Mouse (Mus musculus): ENCODE results near the gene Gch1. TPM values are rescaled to one million over a fixed set of nuclear protein-coding genes. Genes with fewer than 3 reads are reported as not detected.

The Gch1 gene
- polyA plus RNA-seq, 1 experiment: 2.4 TPM

DNA sequence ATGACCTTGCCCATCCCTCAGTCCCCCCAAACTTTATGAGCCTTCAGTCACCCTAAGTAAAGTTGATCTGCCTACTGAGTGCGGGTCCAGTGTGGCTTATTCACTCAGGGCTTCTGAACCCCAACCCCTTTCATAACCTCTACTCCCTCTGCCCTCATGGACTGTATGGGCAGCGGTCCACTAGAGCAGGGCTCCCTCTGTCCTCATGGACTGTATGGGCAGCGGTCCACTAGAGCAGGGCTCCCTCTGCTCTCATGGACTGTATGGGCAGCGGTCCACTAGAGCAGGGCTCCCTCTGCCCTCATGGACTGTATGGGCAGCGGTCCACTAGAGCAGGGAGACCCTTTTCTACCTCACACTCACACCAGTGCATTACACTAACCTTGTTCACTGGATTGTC is 13.0 kb downstream of the Gch1 start:
- TF ChIP-seq GATA1 (IDR thresholded peaks at IDR 0.05; ENCODE audit: low read length) (no peak), TAL1 (IDR thresholded peaks at IDR 0.05; ENCODE audit: low read length) (no peak)
- Histone ChIP-seq H3K4me1 (ENCODE audit: control insufficient read depth) (peaks cover 4% of the 10 kb centered on the region), H3K9me3 (ENCODE audit: control insufficient read depth, low read length) (no peaks in the 10 kb centered on the region), H3K36me3 (ENCODE audit: control insufficient read depth) (no peaks in the 10 kb centered on the region), H3K27me3 (ENCODE audit: control insufficient read depth) (peaks cover 9% of the 10 kb centered on the region), H3K4me3 (replicated peaks) (no peak overlapping the region)

DNA sequence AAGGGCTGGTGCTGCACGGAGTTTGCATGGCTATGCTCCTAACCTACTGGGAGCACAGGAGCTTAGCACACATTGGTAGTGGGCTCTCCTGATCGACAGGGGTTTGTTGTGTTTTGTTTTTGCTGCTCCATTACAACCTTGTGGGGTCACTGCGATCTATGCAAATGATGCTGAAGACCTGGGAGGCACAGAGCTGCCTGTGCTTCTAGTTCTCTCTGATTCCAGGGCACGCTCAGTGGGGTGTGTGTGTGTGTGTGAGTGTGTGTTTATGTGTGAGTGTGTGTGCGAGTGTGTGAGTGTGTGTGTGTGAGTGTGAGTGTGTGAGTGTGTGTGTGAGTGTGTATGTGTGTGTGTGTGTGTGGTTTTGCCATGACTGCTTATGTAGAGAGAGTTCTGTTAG is 14.1 kb downstream of the Gch1 start:
- H3K36me3 ChIP-seq (ENCODE audit: control insufficient read depth): no peaks in the 10 kb centered on the region
- no peak overlapping the region for H3K4me3 ChIP-seq (replicated peaks)
- H3K9me3 ChIP-seq (ENCODE audit: control insufficient read depth, low read length): no peaks in the 10 kb centered on the region
- no peak for TF ChIP-seq GATA1 (IDR thresholded peaks at IDR 0.05; ENCODE audit: low read length)
- TF ChIP-seq TAL1 (IDR thresholded peaks at IDR 0.05; ENCODE audit: low read length): no peak
- H3K4me1 ChIP-seq (ENCODE audit: control insufficient read depth): peaks cover 11% of the 10 kb centered on the region
- H3K27me3 ChIP-seq (ENCODE audit: control insufficient read depth): peaks cover 9% of the 10 kb centered on the region

DNA sequence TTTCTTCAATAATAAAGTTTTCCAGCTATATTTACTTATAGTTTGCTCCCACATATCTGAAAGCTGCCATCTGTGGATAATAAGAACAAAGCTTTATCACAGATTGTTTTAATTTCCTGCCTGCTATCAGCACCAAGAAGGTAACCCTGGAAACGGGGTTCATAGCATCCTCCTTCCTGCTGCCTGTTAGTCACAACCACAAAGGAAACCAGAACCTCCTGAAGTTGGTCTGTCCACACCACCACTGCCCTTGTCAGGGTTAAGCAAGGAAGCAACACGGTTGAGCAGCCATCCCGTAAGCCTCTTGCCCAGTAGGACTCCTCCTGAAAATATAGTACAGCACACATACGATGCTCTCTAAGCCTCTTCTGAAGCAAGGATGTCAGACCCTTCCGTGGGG is 17.1 kb downstream of the Gch1 start:
- peaks cover 17% of the 10 kb centered on the region for H3K4me1 ChIP-seq (ENCODE audit: control insufficient read depth)
- no peaks in the 10 kb centered on the region for H3K36me3 ChIP-seq (ENCODE audit: control insufficient read depth)
- no peak for TF ChIP-seq GATA1 (IDR thresholded peaks at IDR 0.05; ENCODE audit: low read length)
- TF ChIP-seq TAL1 (IDR thresholded peaks at IDR 0.05; ENCODE audit: low read length): no peak
- H3K27me3 ChIP-seq (ENCODE audit: control insufficient read depth): peaks cover 3% of the 10 kb centered on the region; the same call in 1 of the 2 replicates
- H3K9me3 ChIP-seq (ENCODE audit: control insufficient read depth, low read length): no peaks in the 10 kb centered on the region
- H3K4me3 ChIP-seq (replicated peaks): no peak overlapping the region

DNA sequence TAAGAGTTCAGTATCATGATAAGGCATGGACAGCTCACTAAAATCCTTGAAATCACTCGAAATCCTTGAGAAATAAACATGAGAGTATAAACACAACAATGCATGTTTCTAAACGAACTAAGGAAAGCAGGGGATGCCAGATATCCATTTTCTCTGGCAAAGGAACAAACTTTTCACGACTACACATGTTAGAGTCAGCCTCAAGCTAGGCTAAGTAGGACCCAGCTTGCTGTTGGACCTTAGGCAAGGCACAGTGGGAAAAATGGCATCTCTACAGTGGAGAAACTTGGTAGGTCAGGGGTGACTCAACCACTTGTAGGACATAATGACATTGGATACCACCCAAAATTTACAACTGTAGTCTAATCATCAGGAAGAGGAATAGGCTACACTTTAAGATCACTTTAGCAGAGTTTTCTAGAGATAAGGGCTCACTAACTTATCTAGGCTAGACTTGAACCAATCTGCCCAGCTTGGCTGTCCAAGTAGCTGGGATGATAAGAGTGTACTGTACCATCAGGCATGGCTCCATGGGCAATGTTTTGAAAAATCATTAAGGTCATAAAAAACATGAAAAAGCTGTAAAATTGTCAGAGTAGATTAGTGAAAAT is 18.6 kb downstream of the Gch1 start:
- Histone ChIP-seq H3K9me3 (ENCODE audit: control insufficient read depth, low read length) (no peaks in the 10 kb centered on the region), H3K4me1 (ENCODE audit: control insufficient read depth) (peaks cover 17% of the 10 kb centered on the region), H3K4me3 (replicated peaks) (no peak overlapping the region), H3K27me3 (ENCODE audit: control insufficient read depth) (peaks cover 3% of the 10 kb centered on the region; the same call in 1 of the 2 replicates), H3K36me3 (ENCODE audit: control insufficient read depth) (no peaks in the 10 kb centered on the region)
- TF ChIP-seq GATA1 (IDR thresholded peaks at IDR 0.05; ENCODE audit: low read length): no peak
- TF ChIP-seq TAL1 (IDR thresholded peaks at IDR 0.05; ENCODE audit: low read length): no peak

DNA sequence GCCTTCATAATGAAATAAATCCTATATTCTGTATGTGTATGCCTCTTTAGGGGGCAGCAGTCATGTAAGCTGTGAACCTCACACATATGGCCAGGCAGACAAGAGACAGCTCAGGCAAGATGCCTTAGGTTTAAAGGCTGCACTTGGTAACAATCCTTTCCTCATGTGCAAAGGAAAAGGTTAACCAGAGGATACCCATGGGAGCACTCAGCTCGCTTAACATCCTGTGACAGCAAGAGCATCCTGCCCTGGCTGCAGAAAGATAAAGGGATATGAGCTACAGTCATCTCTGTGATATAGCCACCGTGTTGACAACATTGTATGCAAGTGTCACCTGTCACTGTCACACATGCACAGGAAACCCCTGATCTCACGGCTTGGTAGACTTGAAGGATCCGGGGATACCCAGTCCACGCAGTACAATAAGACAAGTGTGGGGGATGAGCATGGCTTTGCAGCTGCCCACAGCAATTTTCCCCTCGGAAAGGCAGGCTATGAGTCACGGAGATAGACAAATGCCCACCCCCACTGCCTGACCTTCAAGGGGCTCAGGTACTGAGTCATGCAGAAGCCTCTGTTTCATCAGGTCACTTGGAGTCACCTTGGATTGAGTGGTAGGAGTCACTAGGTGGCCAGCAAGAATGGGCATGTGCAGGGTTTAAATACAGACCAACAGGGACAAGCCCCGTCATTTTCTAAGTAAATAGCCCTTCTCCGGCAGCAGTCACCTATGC is 19.4 kb downstream of the Gch1 start:
- H3K9me3 ChIP-seq (ENCODE audit: control insufficient read depth, low read length): no peaks in the 10 kb centered on the region
- peaks cover 17% of the 10 kb centered on the region for H3K4me1 ChIP-seq (ENCODE audit: control insufficient read depth)
- H3K36me3 ChIP-seq (ENCODE audit: control insufficient read depth): no peaks in the 10 kb centered on the region
- H3K27me3 ChIP-seq (ENCODE audit: control insufficient read depth): peaks cover 3% of the 10 kb centered on the region; the same call in 1 of the 2 replicates
- H3K4me3 ChIP-seq (replicated peaks): no peak overlapping the region
- TF ChIP-seq TAL1 (IDR thresholded peaks at IDR 0.05; ENCODE audit: low read length) (no peak), GATA1 (IDR thresholded peaks at IDR 0.05; ENCODE audit: low read length) (no peak)

DNA sequence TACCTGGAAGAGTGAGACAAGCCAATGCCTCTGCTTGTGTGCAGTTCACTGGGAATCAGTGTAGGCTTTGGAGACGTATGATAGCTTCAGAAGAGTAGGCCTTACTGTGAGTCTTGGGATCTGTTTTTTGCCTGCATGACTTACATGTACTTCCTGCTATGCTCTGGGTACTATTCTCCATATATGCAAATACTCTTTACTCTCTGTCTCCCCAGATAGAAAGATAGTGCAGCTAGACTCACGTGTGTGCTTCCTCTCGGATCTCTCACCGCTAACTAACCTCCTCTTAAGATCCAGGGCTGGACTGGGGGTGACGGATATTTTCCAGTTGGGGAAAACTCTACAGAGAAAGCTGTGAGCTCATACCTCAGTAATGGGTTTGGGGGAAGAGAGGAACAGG is 23.5 kb downstream of the Gch1 start:
- Histone ChIP-seq H3K4me1 (ENCODE audit: control insufficient read depth) (peaks cover 10% of the 10 kb centered on the region), H3K36me3 (ENCODE audit: control insufficient read depth) (no peaks in the 10 kb centered on the region), H3K4me3 (replicated peaks) (no peak overlapping the region), H3K27me3 (ENCODE audit: control insufficient read depth) (no peaks in the 10 kb centered on the region), H3K9me3 (ENCODE audit: control insufficient read depth, low read length) (no peaks in the 10 kb centered on the region)
- TF ChIP-seq TAL1 (IDR thresholded peaks at IDR 0.05; ENCODE audit: low read length): no peak
- TF ChIP-seq GATA1 (IDR thresholded peaks at IDR 0.05; ENCODE audit: low read length): no peak

DNA sequence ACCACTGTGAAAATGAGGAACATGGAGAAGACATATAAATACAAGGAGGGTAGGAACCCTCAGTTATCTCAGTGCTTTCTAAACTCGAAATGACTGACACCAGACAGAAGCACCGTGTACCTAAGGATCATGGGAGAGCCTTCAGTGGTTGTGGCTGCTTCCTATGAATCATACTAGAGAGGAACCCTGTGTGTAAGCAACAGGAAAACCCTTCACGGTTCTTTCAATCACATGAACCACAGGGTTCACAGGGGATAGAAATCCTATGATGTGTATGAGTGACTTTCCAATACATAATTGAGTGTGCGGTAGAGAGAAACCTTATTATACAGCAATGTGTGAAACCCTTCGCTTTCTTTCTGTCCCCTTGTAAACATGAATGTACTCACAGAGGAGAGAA is 24.1 kb downstream of the Gch1 start:
- no peaks in the 10 kb centered on the region for H3K36me3 ChIP-seq (ENCODE audit: control insufficient read depth)
- TF ChIP-seq TAL1 (IDR thresholded peaks at IDR 0.05; ENCODE audit: low read length) (no peak), GATA1 (IDR thresholded peaks at IDR 0.05; ENCODE audit: low read length) (no peak)
- H3K9me3 ChIP-seq (ENCODE audit: control insufficient read depth, low read length): no peaks in the 10 kb centered on the region
- no peaks in the 10 kb centered on the region for H3K27me3 ChIP-seq (ENCODE audit: control insufficient read depth)
- H3K4me1 ChIP-seq (ENCODE audit: control insufficient read depth): peaks cover 7% of the 10 kb centered on the region
- no peak overlapping the region for H3K4me3 ChIP-seq (replicated peaks)

DNA sequence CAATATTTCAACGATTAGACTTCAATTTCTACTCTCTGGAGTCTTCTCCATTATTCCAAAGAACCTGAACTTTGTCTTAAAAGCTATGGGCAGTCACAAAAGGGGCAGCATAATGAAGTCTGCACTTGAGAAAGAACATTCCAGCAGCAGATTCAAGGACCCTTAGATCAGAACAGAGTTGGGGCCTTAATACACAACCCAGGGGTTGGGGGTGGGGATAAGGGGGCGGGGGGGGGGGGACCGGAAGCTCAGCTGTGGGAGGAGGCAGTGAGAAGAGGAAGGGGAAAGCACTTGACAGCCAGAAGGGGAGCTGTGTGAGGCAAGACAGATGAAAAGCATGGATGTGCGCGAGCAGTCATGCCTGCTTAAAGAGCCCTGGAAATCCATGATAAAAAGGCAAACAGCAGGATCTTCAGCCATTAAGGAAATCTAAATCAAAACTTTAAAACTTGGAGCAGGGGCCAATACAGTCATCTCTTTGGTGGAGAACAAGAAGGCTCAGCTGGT is 27.2 kb downstream of the Gch1 start:
- no peaks in the 10 kb centered on the region for H3K27me3 ChIP-seq (ENCODE audit: control insufficient read depth)
- H3K36me3 ChIP-seq (ENCODE audit: control insufficient read depth): no peaks in the 10 kb centered on the region
- TF ChIP-seq TAL1 (IDR thresholded peaks at IDR 0.05; ENCODE audit: low read length): no peak
- TF ChIP-seq GATA1 (IDR thresholded peaks at IDR 0.05; ENCODE audit: low read length): no peak
- no peaks in the 10 kb centered on the region for H3K4me1 ChIP-seq (ENCODE audit: control insufficient read depth)
- no peaks in the 10 kb centered on the region for H3K9me3 ChIP-seq (ENCODE audit: control insufficient read depth, low read length)
- no peak overlapping the region for H3K4me3 ChIP-seq (replicated peaks)

DNA sequence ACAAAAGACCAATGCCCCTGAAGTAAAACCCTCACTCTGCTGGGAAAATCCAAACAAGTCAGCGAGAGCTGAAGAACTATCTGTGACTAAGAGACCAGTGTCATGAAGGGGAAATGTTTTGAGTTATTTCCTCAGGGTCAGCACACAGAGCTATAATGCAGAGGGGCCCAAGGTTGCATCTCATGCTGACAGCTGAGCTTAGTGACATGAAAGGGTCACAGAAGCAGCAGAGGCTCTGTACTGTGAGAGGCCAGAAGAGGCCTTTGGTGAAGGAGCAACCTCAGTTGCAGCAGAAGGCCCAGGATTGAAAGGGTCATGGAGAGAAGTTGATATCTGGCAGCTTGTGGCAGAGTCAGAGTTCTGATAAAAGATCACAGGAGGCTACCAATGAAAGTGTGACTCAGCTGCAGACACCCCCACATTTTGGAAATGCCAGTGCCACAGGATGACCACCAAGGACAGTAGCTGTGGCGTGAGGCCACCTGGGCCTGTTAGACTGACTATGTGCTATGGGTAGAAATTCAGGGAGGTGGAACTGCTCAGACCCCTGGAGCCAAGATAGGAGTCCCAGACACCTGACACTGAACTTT is 29.1 kb downstream of the Gch1 start:
- Histone ChIP-seq H3K36me3 (ENCODE audit: control insufficient read depth) (no peaks in the 10 kb centered on the region; the same call in 1 of the 2 replicates), H3K4me3 (replicated peaks) (no peak overlapping the region), H3K4me1 (ENCODE audit: control insufficient read depth) (no peaks in the 10 kb centered on the region), H3K9me3 (ENCODE audit: control insufficient read depth, low read length) (no peaks in the 10 kb centered on the region), H3K27me3 (ENCODE audit: control insufficient read depth) (no peaks in the 10 kb centered on the region)
- TF ChIP-seq TAL1 (IDR thresholded peaks at IDR 0.05; ENCODE audit: low read length): no peak
- no peak for TF ChIP-seq GATA1 (IDR thresholded peaks at IDR 0.05; ENCODE audit: low read length)

Data from erythroblast, embryonic 14.5 days (primary cell).